Mouse (Mus musculus): ENCODE measurements at regions not wholly inside any gene's neighbourhood (a gene's known extent, or its start where the extent isn't known, plus 50 kb on each side); places are given as distances from the start of the nearest gene placed in this dataset.

GRCm38 (mm10) chr10:98793926-98794536, 120.2 kb upstream of the Atp2b1 start:
- TF ChIP-seq POLR2A (IDR thresholded peaks at IDR 0.05; ENCODE audit: control insufficient read depth, extremely low read depth, insufficient read depth, low read length, poor library complexity) (no peak), CTCF (IDR thresholded peaks at IDR 0.05; ENCODE audit: borderline replicate concordance, control insufficient read depth, extremely low read depth, insufficient read depth, low read length, poor library complexity) (no peak)
